Mouse (Mus musculus) midbrain, embryonic 15.5 days (tissue): ENCODE data around the gene Timp1. TPM values are rescaled to one million over a fixed set of nuclear protein-coding genes. Genes with fewer than 3 reads are reported as not detected.

Experiments
- ATAC-seq: fragments of 200-750 bp; cut with Nextera tagmentation; replicated peaks from 2 replicates; pipeline ENCODE4 v1.8.0; 2017; ENCODE audit warnings: moderate TSS enrichment
- H3K27ac ChIP-seq: fragments of 300-500 bp; sonication (generic); 2 replicates; pipeline ENCODE4 v1.5.1; 2015; ENCODE audit warnings: mild to moderate bottlenecking, inconsistent platforms
- H3K27me3 ChIP-seq: fragments of 300-500 bp; sonication (generic); replicated peaks from 2 replicates; pipeline ENCODE4 v1.6.1; 2015; ENCODE audit warnings: inconsistent platforms
- H3K36me3 ChIP-seq: fragments of 300-500 bp; sonication (generic); replicated peaks from 2 replicates; pipeline ENCODE4 v1.6.1; 2015; ENCODE audit warnings: inconsistent platforms
- H3K4me1 ChIP-seq: fragments of 300-500 bp; sonication (generic); 2 replicates; pipeline ENCODE4 v1.6.1; 2015; ENCODE audit warnings: inconsistent platforms
- H3K4me2 ChIP-seq: fragments of 300-500 bp; sonication (generic); 2 replicates; pipeline ENCODE4 v1.6.1; 2015; ENCODE audit warnings: inconsistent platforms, mild to moderate bottlenecking, moderate library complexity
- H3K4me3 ChIP-seq: fragments of 300-500 bp; sonication (generic); 2 replicates; pipeline ENCODE4 v1.5.1; 2015; ENCODE audit warnings: mild to moderate bottlenecking, inconsistent platforms
- H3K9ac ChIP-seq: fragments of 300-500 bp; sonication (generic); 2 replicates; pipeline ENCODE4 v1.6.1; 2015; ENCODE audit warnings: mild to moderate bottlenecking, inconsistent platforms
- H3K9me3 ChIP-seq: fragments of 300-500 bp; sonication (generic); 2 replicates; pipeline ENCODE4 v1.6.1; 2016; ENCODE audit warnings: inconsistent platforms
- WGBS: fragments of 180-500 bp; shearing (Covaris S2); methylation state at CpG from one replicate; pipeline ENCODE4 v1.1.7; 2015; ENCODE audit warnings: mixed read lengths; 5-methylcytosine and 5-hydroxymethylcytosine counted together
- polyA plus RNA-seq: library from polyadenylated mRNA; unstranded; fragments of >200 nt; fragmentation: Nextera tagmentation; extraction: Ambion mirVana; gene quantifications from 2 replicates; pipeline ENCODE4 v1.2.1, GENCODE M21; 2015

The Timp1 gene
- 3.1 and 4.0 TPM in 2 replicates for polyA plus RNA-seq

- H3K27me3 ChIP-seq, result no peaks in the 10 kb centered on the region
- H3K9me3 ChIP-seq, result no peaks in the 10 kb centered on the region
- H3K4me3 ChIP-seq, result no peak within 1 kb of the TSS
- no peaks in the 10 kb centered on the region for H3K36me3 ChIP-seq
- ATAC-seq, result no peak
- WGBS, result 24% methylated on average over 18 of the region's 18 CpGs
- H3K27ac ChIP-seq, result no peak within 1 kb of the TSS
- 0 out of 2 replicates have a peak within 1 kb of the TSS, but pooled peaks have one; percentile 9 for H3K4me2 ChIP-seq
- H3K9ac ChIP-seq, result no peak within 1 kb of the TSS
- H3K4me1 ChIP-seq, result no peaks in the 10 kb centered on the region
Observed at GRCm38 (mm10) chrX:20869962-20870513, at the start of gene Timp1. Gene Timp1 (plus strand): TSS chrX:20870166.

GRCm38 (mm10) chrX:20828934-20829333 is 41.0 kb upstream of the Timp1 start:
- ATAC-seq, result 0 out of 2 replicates have a peak, but pooled peaks have one; percentile 56
- H3K4me1 ChIP-seq, result no peaks in the 10 kb centered on the region
- no peaks in the 10 kb centered on the region for H3K27me3 ChIP-seq
- no peak overlapping the region for H3K27ac ChIP-seq
- no peaks in the 10 kb centered on the region for H3K9me3 ChIP-seq
- H3K36me3 ChIP-seq, result no peaks in the 10 kb centered on the region
- WGBS, result 41% methylated on average over 5 of the region's 5 CpGs
- H3K9ac ChIP-seq, result no peak overlapping the region
- H3K4me3 ChIP-seq, result no peak overlapping the region
- H3K4me2 ChIP-seq, result no peak overlapping the region

GRCm38 (mm10) chrX:20847232-20847631 is 22.7 kb upstream of the Timp1 start:
- H3K4me3 ChIP-seq, result no peak overlapping the region
- H3K9me3 ChIP-seq, result no peaks in the 10 kb centered on the region
- no peak for ATAC-seq
- H3K27me3 ChIP-seq, result no peaks in the 10 kb centered on the region
- H3K36me3 ChIP-seq, result no peaks in the 10 kb centered on the region
- peak overlapping the region; percentile 79; the same call in 1 of the 2 replicates for H3K27ac ChIP-seq
- H3K4me1 ChIP-seq, result peaks cover 19% of the 10 kb centered on the region
- no peak overlapping the region for H3K9ac ChIP-seq
- 82% methylated on average over 3 of the region's 3 CpGs for WGBS
- H3K4me2 ChIP-seq, result no peak overlapping the region; the same call in 1 of the 2 replicates

GRCm38 (mm10) chrX:20847816-20848215 is 22.1 kb upstream of the Timp1 start:
- Histone ChIP-seq H3K36me3 (no peaks in the 10 kb centered on the region), H3K9ac (0 out of 2 replicates have a peak overlapping the region, but pooled peaks have one; percentile 22), H3K9me3 (no peaks in the 10 kb centered on the region), H3K27ac (peak overlapping the region; percentile 79), H3K27me3 (no peaks in the 10 kb centered on the region), H3K4me3 (peak overlapping the region; percentile 58), H3K4me1 (peaks cover 19% of the 10 kb centered on the region), H3K4me2 (peak overlapping the region; percentile 45)
- WGBS, result 23% methylated on average over 2 of the region's 2 CpGs
- ATAC-seq, result peak; percentile 38; the same call in 1 of the 2 replicates

DNA sequence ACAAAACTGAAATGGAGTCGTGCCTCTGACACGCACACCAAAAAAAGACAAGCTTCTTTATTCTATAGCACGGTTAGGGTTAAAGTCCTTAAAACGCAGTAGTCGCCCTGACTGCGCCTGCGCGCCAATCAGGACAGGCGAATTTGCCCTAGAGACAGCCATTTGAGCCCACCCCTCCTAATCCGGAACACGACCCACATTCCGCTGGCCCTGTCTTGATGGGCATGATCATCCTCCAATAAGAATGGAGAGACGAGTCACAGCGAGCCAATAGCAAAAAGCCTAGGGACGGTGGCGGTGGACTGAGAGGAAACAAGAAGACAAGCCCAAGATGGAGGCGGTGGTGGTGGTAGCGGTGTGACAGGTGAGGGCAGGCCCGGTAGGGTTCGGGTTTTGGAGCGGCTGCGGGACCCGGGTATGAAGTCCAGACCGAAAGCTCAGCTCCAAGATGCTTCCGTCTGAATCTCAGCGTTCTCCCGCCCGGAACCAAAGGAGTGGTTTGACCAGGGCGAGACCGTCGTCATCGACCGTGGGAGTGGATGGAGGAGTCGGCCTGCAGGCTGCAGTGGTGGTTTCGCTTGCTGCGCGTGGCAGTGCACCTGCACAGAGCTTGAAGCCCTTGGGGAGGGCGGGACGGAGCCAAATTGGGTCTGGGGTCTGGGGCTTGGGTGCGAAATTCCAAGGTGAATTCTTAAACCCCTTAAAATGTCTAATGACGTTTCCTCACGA is 21.5 kb upstream of the Timp1 start:
- WGBS, result 19% methylated on average over 42 of the region's 42 CpGs
- H3K4me3 ChIP-seq, result peak overlapping the region; percentile 58
- ATAC-seq, result peak; percentile 99
- H3K9me3 ChIP-seq, result no peaks in the 10 kb centered on the region
- H3K9ac ChIP-seq, result peak overlapping the region; percentile 63
- H3K27me3 ChIP-seq, result no peaks in the 10 kb centered on the region
- no peaks in the 10 kb centered on the region for H3K36me3 ChIP-seq
- peak overlapping the region; percentile 54 for H3K4me2 ChIP-seq
- H3K4me1 ChIP-seq, result peaks cover 19% of the 10 kb centered on the region
- H3K27ac ChIP-seq, result peak overlapping the region; percentile 87

- Histone ChIP-seq H3K4me3 (no peak overlapping the region), H3K36me3 (peaks cover 4% of the 10 kb centered on the region; the same call in 1 of the 2 replicates), H3K27ac (no peak overlapping the region), H3K9me3 (no peaks in the 10 kb centered on the region), H3K4me1 (peaks cover 19% of the 10 kb centered on the region), H3K4me2 (no peak overlapping the region), H3K9ac (no peak overlapping the region), H3K27me3 (no peaks in the 10 kb centered on the region)
- 94% methylated on average over 7 of the region's 7 CpGs for WGBS
- no peak for ATAC-seq
Observed at GRCm38 (mm10) chrX:20853794-20854193, 16.2 kb upstream of the Timp1 start.

DNA sequence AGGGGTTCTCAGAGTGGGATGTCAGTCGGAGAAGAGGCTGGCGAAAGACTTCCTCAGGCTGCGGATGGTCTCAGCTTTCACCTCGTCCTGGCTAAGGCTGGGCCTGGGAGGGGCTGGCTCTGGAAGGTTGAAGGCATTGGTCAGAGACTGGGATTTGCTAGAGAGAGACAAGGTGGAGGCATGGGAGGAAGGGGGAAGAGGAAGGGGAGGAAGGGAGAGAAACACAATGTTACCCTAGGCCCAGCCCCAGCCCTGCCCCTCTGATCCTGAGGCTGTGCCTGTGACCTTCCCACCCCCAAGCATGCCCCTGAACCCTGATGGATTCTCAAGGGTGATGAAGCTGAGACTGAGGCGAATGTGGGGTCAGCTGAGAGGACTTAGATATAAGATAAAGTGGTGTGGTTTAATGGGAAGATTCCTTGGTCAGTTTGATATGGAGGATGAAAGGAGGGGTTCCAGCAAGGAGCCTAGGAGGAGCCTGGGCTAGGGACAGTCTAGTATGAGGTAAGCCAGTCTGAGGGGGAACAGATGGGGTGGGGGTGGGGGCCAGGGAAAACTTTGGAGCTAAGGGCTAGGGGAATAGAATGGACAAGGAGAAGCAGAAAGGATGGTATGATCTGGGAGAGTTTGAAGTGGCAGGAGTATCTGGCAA is 8.4 kb upstream of the Timp1 start:
- Histone ChIP-seq H3K4me1 (no peaks in the 10 kb centered on the region), H3K9me3 (no peaks in the 10 kb centered on the region), H3K9ac (no peak overlapping the region), H3K4me2 (no peak overlapping the region), H3K27ac (no peak overlapping the region), H3K4me3 (no peak overlapping the region), H3K36me3 (no peaks in the 10 kb centered on the region), H3K27me3 (no peaks in the 10 kb centered on the region)
- no peak for ATAC-seq
- 56% methylated on average over 5 of the region's 5 CpGs for WGBS

GRCm38 (mm10) chrX:20862105-20863065 is 7.6 kb upstream of the Timp1 start:
- no peaks in the 10 kb centered on the region for H3K36me3 ChIP-seq
- ATAC-seq, result 0 out of 2 replicates have a peak, but pooled peaks have one; percentile 7
- no peaks in the 10 kb centered on the region for H3K9me3 ChIP-seq
- H3K27me3 ChIP-seq, result no peaks in the 10 kb centered on the region
- WGBS, result 50% methylated on average over 27 of the region's 29 CpGs
- no peak overlapping the region for H3K27ac ChIP-seq
- H3K4me2 ChIP-seq, result no peak overlapping the region
- H3K9ac ChIP-seq, result no peak overlapping the region
- H3K4me3 ChIP-seq, result no peak overlapping the region
- no peaks in the 10 kb centered on the region for H3K4me1 ChIP-seq

- Histone ChIP-seq H3K4me2 (no peak overlapping the region), H3K9ac (no peak overlapping the region), H3K9me3 (no peaks in the 10 kb centered on the region), H3K27me3 (no peaks in the 10 kb centered on the region), H3K4me1 (no peaks in the 10 kb centered on the region), H3K4me3 (no peak overlapping the region), H3K27ac (no peak overlapping the region), H3K36me3 (no peaks in the 10 kb centered on the region)
- 84% methylated on average over 9 of the region's 9 CpGs for WGBS
- no peak for ATAC-seq
Observed at GRCm38 (mm10) chrX:20863161-20864101, 6.5 kb upstream of the Timp1 start.

DNA sequence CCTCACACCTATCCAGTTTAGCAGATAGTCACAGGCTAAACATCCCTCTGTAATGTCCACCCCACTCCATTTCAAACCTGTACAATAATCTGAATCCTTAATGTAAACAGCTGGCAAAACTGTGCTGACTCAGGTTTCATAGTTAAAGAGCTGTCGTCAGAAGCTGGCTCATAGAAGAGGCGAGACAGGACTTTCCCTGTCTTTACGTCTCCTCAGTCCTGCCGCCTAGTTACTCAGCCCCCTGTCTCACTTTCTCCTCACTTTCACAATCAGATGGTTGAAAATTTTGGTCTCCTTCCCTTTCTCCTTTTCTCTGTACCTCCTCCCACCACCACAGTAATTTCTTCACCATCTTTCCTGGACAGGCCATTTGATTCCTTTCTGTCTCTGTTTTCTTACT is 1.9 kb upstream of the Timp1 start:
- H3K4me2 ChIP-seq, result no peak overlapping the region
- H3K9me3 ChIP-seq, result no peaks in the 10 kb centered on the region
- H3K36me3 ChIP-seq, result no peaks in the 10 kb centered on the region
- no peak overlapping the region for H3K4me3 ChIP-seq
- no peak for ATAC-seq
- H3K9ac ChIP-seq, result no peak overlapping the region
- no peaks in the 10 kb centered on the region for H3K27me3 ChIP-seq
- WGBS, result 70% methylated on average over 4 of the region's 4 CpGs
- H3K4me1 ChIP-seq, result no peaks in the 10 kb centered on the region
- H3K27ac ChIP-seq, result no peak overlapping the region

DNA sequence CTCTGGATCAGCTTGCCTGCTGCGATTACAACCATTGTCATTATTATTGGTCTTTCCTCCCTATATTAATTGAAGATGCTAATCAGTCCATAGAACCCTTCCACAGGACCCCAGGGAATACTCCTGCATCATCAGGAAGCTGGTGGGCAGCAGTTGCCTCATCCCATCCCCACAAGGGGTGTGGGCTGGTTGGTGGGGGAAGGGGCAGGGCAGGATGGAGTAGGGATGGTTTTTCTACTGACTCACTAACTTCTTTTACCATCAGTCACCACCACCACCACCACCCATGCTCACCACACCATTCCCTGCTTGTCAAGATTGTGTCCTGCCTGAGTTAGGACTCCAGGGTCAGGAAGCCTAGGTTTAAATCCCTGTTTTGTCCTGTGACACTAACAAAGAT is 763 bp upstream of the Timp1 start:
- Histone ChIP-seq H3K9ac (no peak overlapping the region), H3K36me3 (no peaks in the 10 kb centered on the region), H3K27ac (no peak overlapping the region), H3K4me1 (no peaks in the 10 kb centered on the region), H3K9me3 (no peaks in the 10 kb centered on the region), H3K27me3 (no peaks in the 10 kb centered on the region), H3K4me3 (no peak overlapping the region), H3K4me2 (no peak overlapping the region)
- 66% methylated on average over 1 of the region's 1 CpGs for WGBS
- no peak for ATAC-seq
